Mouse (Mus musculus) erythroid progenitor cell, adult 5-6 weeks (primary cell): ENCODE data around the gene Gm8094. TPM values are rescaled to one million over a fixed set of nuclear protein-coding genes. Genes with fewer than 3 reads are reported as not detected.
"Not testable (repeated sequence)": the region's sequence is repeated elsewhere in the genome, so short reads cannot be mapped to it uniquely, and the experiment has no call there.

Experiments used
- ATAC-seq: replicated peaks from 2 replicates; pipeline ENCODE4 v1.8.0; 2016; ENCODE audit warnings: moderate number of reproducible peaks, mild to moderate bottlenecking, moderate TSS enrichment, inconsistent platforms; ENCODE audit not compliant: poor library complexity, low FRiP score, severe bottlenecking
- total RNA-seq, 2 experiments: library from RNA; stranded (forward) in 1 of 2; stranded (reverse) in 1 of 2; fragments of 150-400 nt in 1 of 2; fragments of 186-747, 209-891 nt in 1 of 2; gene quantifications; 2 replicates each; pipeline versions ENCODE4 v1.2.3 to v1.2.4; 2015 to 2017; ENCODE audit warnings: low replicate concordance in 2 of 2

Gene Gm8094
- total RNA-seq (2015; ENCODE audit: low replicate concordance) = not detected in 2 replicates
- not detected in 2 replicates for total RNA-seq (2017; ENCODE audit: low replicate concordance)

- ATAC-seq = not testable (repeated sequence)
These were observed at the start of gene Gm8094 for GRCm38 (mm10) chr14:43076543-43076942. Gm8094 (minus strand) TSS chr14:43076643.

- not testable (repeated sequence) for ATAC-seq
These were observed 43.2 kb upstream of the Gm8094 start for GRCm38 (mm10) chr14:43119673-43120072.

DNA sequence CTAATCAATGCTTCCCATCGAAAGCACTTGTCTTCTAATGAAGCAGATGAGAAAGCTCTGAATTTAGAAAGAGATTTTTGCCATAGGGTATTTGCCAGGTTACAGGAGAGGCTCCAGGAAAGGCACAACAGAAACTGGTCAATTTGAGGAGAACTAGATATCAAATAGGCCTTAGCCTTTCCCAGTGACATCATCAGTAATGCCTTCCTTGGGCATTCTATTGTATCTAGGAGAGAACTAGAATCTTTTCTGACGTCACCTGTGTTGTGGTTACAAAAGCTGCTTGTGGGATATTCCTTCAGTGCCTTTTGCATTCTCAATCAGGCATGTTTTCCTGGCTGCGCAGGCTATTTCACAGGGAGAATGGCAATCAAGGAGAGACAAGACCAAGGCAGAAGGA is 23.9 kb upstream of the Gm8094 start, which contains the start of gene Gm8104:
Gene Gm8104, plus strand, starts transcription at position 301 of the 400 bp plus-strand sequence.
- not testable (repeated sequence) for ATAC-seq

DNA sequence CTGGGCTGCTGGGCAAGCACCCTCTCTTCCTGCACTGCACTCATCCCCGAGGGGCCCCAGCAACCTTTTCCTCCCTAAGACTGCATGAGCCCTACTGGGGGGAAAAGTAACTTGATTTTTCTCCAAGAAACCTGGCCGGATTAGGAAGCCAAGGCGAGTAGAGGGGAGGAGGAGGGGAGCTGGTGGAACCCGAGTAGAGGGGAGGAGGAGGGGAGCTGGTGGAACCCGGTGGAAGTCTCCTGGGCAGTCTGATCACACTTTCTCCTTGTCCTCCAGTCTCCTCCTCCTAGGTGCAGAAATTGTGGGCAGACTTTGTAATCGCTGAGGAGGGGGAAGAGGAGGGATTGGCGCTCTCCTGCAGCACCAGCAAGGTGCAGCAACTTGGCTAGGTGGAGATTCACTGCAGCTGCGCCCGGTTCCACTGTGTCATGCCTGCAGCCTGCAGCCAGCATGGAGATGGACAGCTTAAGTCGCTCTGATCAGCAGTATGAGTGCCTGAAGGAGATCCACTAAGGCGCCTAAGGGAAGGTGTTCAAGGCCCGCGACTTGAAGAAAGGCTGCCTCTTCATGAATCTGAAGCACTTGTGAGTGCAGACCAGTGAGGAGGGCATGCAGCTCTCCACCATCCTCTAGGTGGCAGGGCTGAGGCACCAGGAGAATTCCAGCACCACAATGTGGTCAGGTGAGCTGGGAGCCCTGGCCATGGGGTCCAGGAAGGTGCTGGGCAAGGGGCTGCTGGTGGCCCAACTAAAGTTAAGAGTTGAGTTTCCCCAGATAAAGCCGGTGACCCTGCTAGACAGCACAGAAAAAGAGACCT is 12.9 kb upstream of the Gm8094 start:
- ATAC-seq = not testable (repeated sequence)

DNA sequence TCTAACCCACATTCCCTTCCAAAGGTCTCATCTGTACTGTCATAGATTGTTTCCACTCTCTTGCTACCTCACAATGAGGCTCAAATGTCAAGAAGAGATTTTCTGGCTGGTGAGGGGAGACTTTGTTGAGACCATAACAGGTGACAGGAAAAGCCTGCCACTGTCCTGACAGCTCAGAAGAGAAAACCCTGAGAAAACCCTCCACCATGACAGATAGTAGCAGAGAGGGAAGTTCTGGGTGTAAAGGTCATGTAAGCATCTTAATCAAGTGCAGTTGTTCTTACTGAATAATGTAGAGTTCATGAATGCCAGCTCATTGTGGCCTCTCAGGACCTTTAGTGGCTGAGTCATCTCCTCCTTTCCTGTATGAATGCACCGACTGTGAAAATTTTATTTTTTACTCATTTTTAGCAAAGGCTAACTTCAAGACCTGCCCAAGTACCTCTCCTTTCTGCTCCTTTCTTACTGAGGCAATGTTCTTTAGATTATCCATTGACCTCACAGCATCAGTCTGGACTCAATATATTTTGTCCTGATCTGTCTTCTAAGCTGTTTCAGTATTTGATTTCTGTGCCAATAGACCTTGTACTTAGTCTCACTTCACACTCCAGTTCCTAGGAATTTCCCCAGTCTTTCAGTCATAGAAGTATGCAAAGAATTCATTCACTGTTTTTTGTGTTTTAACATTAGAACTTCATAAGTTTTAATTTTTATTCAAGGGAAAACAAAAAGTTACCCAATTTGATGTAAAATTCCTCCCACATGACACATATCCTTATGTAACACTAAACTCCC is 8.7 kb upstream of the Gm8094 start:
- ATAC-seq = not testable (repeated sequence)

DNA sequence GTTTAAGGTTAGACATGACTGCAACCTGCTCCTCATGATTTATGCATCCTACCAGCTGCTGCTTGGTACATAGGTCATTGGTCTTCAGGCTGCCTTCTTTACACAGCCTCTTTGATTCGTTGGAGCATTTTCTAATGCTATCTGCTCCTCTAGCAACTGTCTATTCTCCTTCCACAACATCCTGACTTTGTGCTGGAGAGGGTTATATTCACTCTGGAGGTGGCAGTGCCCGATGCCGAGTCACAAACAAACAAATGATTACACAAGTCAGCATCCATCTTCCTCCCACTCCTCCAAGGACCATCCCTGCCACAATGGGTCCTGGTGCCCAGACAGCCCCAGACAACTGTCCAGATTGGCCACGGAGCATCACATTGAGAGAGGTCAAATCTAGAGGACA is 16.3 kb downstream of the Gm8094 start:
- ATAC-seq = not testable (repeated sequence)

DNA sequence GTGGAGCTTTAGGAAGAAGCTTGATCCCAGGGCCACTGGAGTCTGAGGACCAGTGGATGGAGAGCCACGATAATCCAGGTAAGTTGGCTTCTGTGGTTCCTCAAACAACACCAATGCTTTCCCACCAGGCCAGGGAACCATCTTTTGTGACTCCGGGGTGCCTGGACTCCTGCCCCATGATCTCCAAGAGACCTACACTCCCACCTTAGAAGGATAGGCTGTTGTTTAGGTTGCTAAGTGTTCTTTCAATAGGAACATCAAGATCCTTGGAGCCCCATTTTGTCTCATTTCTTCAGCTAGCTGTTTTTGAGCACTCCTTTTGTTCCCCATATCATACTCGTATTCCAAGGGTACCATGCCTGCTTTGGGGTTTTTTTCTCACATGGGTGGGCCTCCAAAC is 18.4 kb downstream of the Gm8094 start:
- not testable (repeated sequence) for ATAC-seq

Other genes starting within 250 kb of the Gm8094 start
- gene Gm21977, start 223.2 kb downstream of the Gm8094 start, total RNA-seq (2015; ENCODE audit: low replicate concordance) = not detected in 2 replicates
- not detected in 2 replicates for gene Gm21977, start 223.2 kb downstream of the Gm8094 start, total RNA-seq (2017; ENCODE audit: low replicate concordance)
- gene Gm8082, start 83.0 kb downstream of the Gm8094 start, total RNA-seq (2015; ENCODE audit: low replicate concordance) = not detected in 2 replicates
- gene Gm8082, start 83.0 kb downstream of the Gm8094 start, total RNA-seq (2017; ENCODE audit: low replicate concordance) = not detected in 2 replicates
- gene Gm10376, start 61.0 kb downstream of the Gm8094 start, total RNA-seq (2015; ENCODE audit: low replicate concordance) = not detected in 2 replicates
- gene Gm10376, start 61.0 kb downstream of the Gm8094 start, total RNA-seq (2017; ENCODE audit: low replicate concordance) = not detected in 2 replicates
- not detected in 2 replicates for gene Gm8104, start 24.0 kb upstream of the Gm8094 start, total RNA-seq (2015; ENCODE audit: low replicate concordance)
- gene Gm8104, start 24.0 kb upstream of the Gm8094 start, total RNA-seq (2017; ENCODE audit: low replicate concordance) = not detected in 2 replicates
- not detected in 2 replicates for gene Gm7233, start 103.2 kb upstream of the Gm8094 start, total RNA-seq (2015; ENCODE audit: low replicate concordance)
- not detected in 2 replicates for gene Gm7233, start 103.2 kb upstream of the Gm8094 start, total RNA-seq (2017; ENCODE audit: low replicate concordance)
- gene Gm8122, start 158.7 kb upstream of the Gm8094 start, total RNA-seq (2015; ENCODE audit: low replicate concordance) = not detected in 2 replicates
- not detected in 2 replicates for gene Gm8122, start 158.7 kb upstream of the Gm8094 start, total RNA-seq (2017; ENCODE audit: low replicate concordance)
- gene Gm8126, start 182.0 kb upstream of the Gm8094 start, total RNA-seq (2015; ENCODE audit: low replicate concordance) = not detected in 2 replicates
- not detected in 2 replicates for gene Gm8126, start 182.0 kb upstream of the Gm8094 start, total RNA-seq (2017; ENCODE audit: low replicate concordance)
- gene Gm9732, start 198.4 kb upstream of the Gm8094 start, total RNA-seq (2015; ENCODE audit: low replicate concordance) = not detected in 2 replicates
- gene Gm9732, start 198.4 kb upstream of the Gm8094 start, total RNA-seq (2017; ENCODE audit: low replicate concordance) = not detected in 2 replicates
- not detected in 2 replicates for gene Gm8127, start 217.2 kb upstream of the Gm8094 start, total RNA-seq (2015; ENCODE audit: low replicate concordance)
- gene Gm8127, start 217.2 kb upstream of the Gm8094 start, total RNA-seq (2017; ENCODE audit: low replicate concordance) = not detected in 2 replicates